ENCODE assay signal across 8 mouse cellular contexts in the genomic region with DNA sequence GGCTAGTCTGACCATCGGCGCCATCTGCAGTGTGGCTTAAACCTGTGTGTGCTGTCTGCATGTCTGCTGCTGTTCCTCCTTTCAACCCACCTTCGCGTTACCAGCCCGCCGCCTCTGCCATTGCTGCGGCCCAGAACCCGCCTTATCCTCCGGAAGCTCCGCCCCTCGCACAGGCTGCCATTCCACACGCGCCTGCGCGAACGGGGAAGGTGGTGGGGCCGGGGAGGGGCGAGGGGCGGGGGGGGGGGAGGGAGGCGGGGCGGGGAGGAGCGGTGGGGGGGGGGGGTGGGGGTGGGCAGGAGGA. TPM values are rescaled to one million over a fixed set of nuclear protein-coding genes. Genes with fewer than 3 reads are reported as not detected.
A peak's percentile ranks its signal among the peaks of the same experiment; 100 is the strongest.
DNase-seq lines count a peak whose midpoint lies in the region; ATAC-seq and TF ChIP-seq lines count a peak whose summit lies in the region.

A gene (minus strand): TSS at position 152 of the 304 bp plus-strand sequence.

- H3K27me3 ChIP-seq in embryonic facial prominence, embryonic 13.5 days = no peaks in the 10 kb centered on the region
- H3K27me3 ChIP-seq in kidney, adult 2 months (replicated peaks; ENCODE audit: control insufficient read depth, insufficient read depth, low read length) = no peaks in the 10 kb centered on the region
- no peaks in the 10 kb centered on the region for H3K27me3 ChIP-seq in limb, embryonic 12.5 days
- H3K27me3 ChIP-seq in midbrain, embryonic 14.5 days (ENCODE audit: control insufficient read depth, insufficient read depth, low read length) = no peaks in the 10 kb centered on the region

- no peaks in the 10 kb centered on the region for H3K4me1 ChIP-seq in embryonic facial prominence, embryonic 13.5 days
- no peaks in the 10 kb centered on the region for H3K4me1 ChIP-seq in kidney, adult 2 months (ENCODE audit: control insufficient read depth, insufficient read depth, low read length)
- H3K4me1 ChIP-seq in limb, embryonic 12.5 days (replicated peaks) = no peaks in the 10 kb centered on the region
- no peaks in the 10 kb centered on the region for H3K4me1 ChIP-seq in midbrain, embryonic 14.5 days (ENCODE audit: control insufficient read depth, insufficient read depth, low read length)

- no peak for TF ChIP-seq CTCF in kidney, adult 2 months (conservative IDR thresholded peaks at IDR 0.05; ENCODE audit: insufficient read depth, insufficient read length, low read depth, low read length)

- TF ChIP-seq POLR2A in kidney, adult 2 months (IDR thresholded peaks at IDR 0.05; ENCODE audit: low read depth, low read length) = peak; percentile 45

- peak; percentile 74 for DNase-seq in 3134 (ENCODE audit: extremely low read depth, insufficient read length, low spot score)
- DNase-seq in adrenal gland, postnatal 36 days = peak; percentile 87 to 89
- peak; percentile 85 to 88 for DNase-seq in heart, adult 18-20 months
- peak; percentile 89 for DNase-seq in kidney, adult 2 months
- DNase-seq in midbrain, embryonic 14.5 days = peak; percentile 91
- peak; percentile 70 to 72 for DNase-seq in spleen, adult 18-20 months

- H3K36me3 ChIP-seq in embryonic facial prominence, embryonic 13.5 days = no peaks in the 10 kb centered on the region
- H3K36me3 ChIP-seq in kidney, adult 2 months (ENCODE audit: control insufficient read depth, insufficient read depth, low read length) = no peaks in the 10 kb centered on the region
- H3K36me3 ChIP-seq in limb, embryonic 12.5 days = no peaks in the 10 kb centered on the region
- no peaks in the 10 kb centered on the region for H3K36me3 ChIP-seq in midbrain, embryonic 14.5 days (ENCODE audit: control insufficient read depth, insufficient read depth, low read length)

- WGBS in embryonic facial prominence, embryonic 13.5 days = 22% methylated on average over 13 of the region's 22 CpGs
- 0% methylated on average over 14 of the region's 22 CpGs for WGBS in kidney, adult 2 months
- WGBS in limb, embryonic 12.5 days = 10% methylated on average over 15 of the region's 22 CpGs
- WGBS in midbrain, embryonic 14.5 days = 26% methylated on average over 14 of the region's 22 CpGs

- peak within 1 kb of the TSS; percentile 69 for H3K9ac ChIP-seq in embryonic facial prominence, embryonic 13.5 days
- peak within 1 kb of the TSS; percentile 66 for H3K9ac ChIP-seq in limb, embryonic 12.5 days (replicated peaks)
- peak within 1 kb of the TSS; percentile 48 for H3K9ac ChIP-seq in midbrain, embryonic 14.5 days (replicated peaks; ENCODE audit: low read length)

- H3K4me2 ChIP-seq in embryonic facial prominence, embryonic 13.5 days = peak within 1 kb of the TSS; percentile 62
- H3K4me2 ChIP-seq in limb, embryonic 12.5 days = peak within 1 kb of the TSS; percentile 57
- H3K4me2 ChIP-seq in midbrain, embryonic 14.5 days (ENCODE audit: low read length) = peak within 1 kb of the TSS; percentile 60

- peak within 1 kb of the TSS; percentile 62 for H3K27ac ChIP-seq in embryonic facial prominence, embryonic 13.5 days
- peak within 1 kb of the TSS; percentile 27; the same call in 1 of the 2 replicates for H3K27ac ChIP-seq in kidney, adult 2 months (ENCODE audit: insufficient read depth, low read depth, low read length)
- H3K27ac ChIP-seq in limb, embryonic 12.5 days = peak within 1 kb of the TSS; percentile 56; the same call in 1 of the 2 replicates
- peak within 1 kb of the TSS; percentile 64 for H3K27ac ChIP-seq in midbrain, embryonic 14.5 days (replicated peaks; ENCODE audit: low read depth, low read length)

- H3K4me3 ChIP-seq in embryonic facial prominence, embryonic 13.5 days = peak within 1 kb of the TSS; percentile 49
- peak within 1 kb of the TSS; percentile 67 for H3K4me3 ChIP-seq in kidney, adult 2 months (ENCODE audit: insufficient read depth, low read depth, low read length)
- peak within 1 kb of the TSS; percentile 49 for H3K4me3 ChIP-seq in limb, embryonic 12.5 days (replicated peaks)
- H3K4me3 ChIP-seq in midbrain, embryonic 14.5 days (replicated peaks; ENCODE audit: low read depth, low read length) = peak within 1 kb of the TSS; percentile 41

- ATAC-seq in embryonic facial prominence, embryonic 13.5 days (ENCODE audit: insufficient number of reproducible peaks, insufficient read depth, low FRiP score, low TSS enrichment, low read depth) = peak; percentile 78
- ATAC-seq in limb, embryonic 12.5 days (ENCODE audit: insufficient number of reproducible peaks, insufficient read depth, low FRiP score, low TSS enrichment, low read depth) = peak; percentile 31; the same call in 1 of the 2 replicates
- ATAC-seq in midbrain, embryonic 14.5 days (ENCODE audit: low FRiP score, low TSS enrichment) = peak; percentile 64

- H3K9me3 ChIP-seq in embryonic facial prominence, embryonic 13.5 days = no peaks in the 10 kb centered on the region
- no peaks in the 10 kb centered on the region for H3K9me3 ChIP-seq in limb, embryonic 12.5 days
- H3K9me3 ChIP-seq in midbrain, embryonic 14.5 days (ENCODE audit: control insufficient read depth, low read length) = no peaks in the 10 kb centered on the region

RNA-seq across cellular contexts. Expression of the gene that starts here (rescaled TPM):
- 10 to 100 TPM; 42.8 to 58.2 TPM for total RNA-seq in adrenal gland, postnatal 36 days (2021)
- polyA plus RNA-seq in embryonic facial prominence, embryonic 13.5 days (2015; fragmentation: Nextera tagmentation; extraction: Ambion mirVana) = 113 and 129 TPM in 2 replicates
- total RNA-seq in heart, adult 18-20 months (2021) = 10 to 100 TPM; 26.8 to 29.0 TPM
- polyA plus RNA-seq in kidney, adult 2 months (2012; rRNA removed) = 78.3 and 81.7 TPM in 2 replicates
- polyA plus RNA-seq in limb, embryonic 12.5 days (2016; fragmentation: Nextera tagmentation; extraction: Ambion mirVana) = 107 and 122 TPM in 2 replicates
- polyA plus RNA-seq in midbrain, embryonic 14.5 days (2014; fragmentation: Nextera tagmentation; extraction: Ambion mirVana) = 74.1 and 76.0 TPM in 2 replicates

Comparison
In these comparisons a context has a peak if more than half of its experiments do, and no peak if none do; other contexts are left out.
1. Peak in every context shown above with its lines: DNase-seq, ATAC-seq, H3K4me3 ChIP-seq and H3K27ac ChIP-seq.